Comparison of ENCODE assay signal across 10 mouse cellular contexts in genomic region chr3:34660542-34661290, GRCm38 (mm10). TPM values are rescaled to one million over a fixed set of nuclear protein-coding genes. Genes with fewer than 3 reads are reported as not detected.
DNase-seq lines count a peak whose midpoint lies in the region; ATAC-seq lines count a peak whose summit lies in the region.
"Had no signal": no experiment of that assay in that cellular context is flagged by ENCODE, and none has a peak within 500 bp of the region (broad histone marks: within the 10 kb centered on the region; RNA-seq: fewer than 3 reads in every experiment).

No protein-coding gene starts in this region.

- H3K9ac ChIP-seq in forebrain, embryonic 15.5 days (replicated peaks): peak overlapping the region; percentile 39
- peak overlapping the region; percentile 79 for H3K9ac ChIP-seq in midbrain, embryonic 12.5 days (replicated peaks)
- H3K9ac ChIP-seq: liver, postnatal 0 days had no signal

- 5% methylated on average over 14 of the region's 14 CpGs for WGBS in forebrain, embryonic 15.5 days
- WGBS in midbrain, embryonic 12.5 days: 4% methylated on average over 14 of the region's 14 CpGs

- H3K4me1 ChIP-seq in forebrain, embryonic 15.5 days: peaks cover 81% of the 10 kb centered on the region
- H3K4me1 ChIP-seq in midbrain, embryonic 12.5 days: peaks cover 93% of the 10 kb centered on the region

- peak overlapping the region; percentile 97 for H3K27ac ChIP-seq in forebrain, embryonic 15.5 days (replicated peaks)
- H3K27ac ChIP-seq in midbrain, embryonic 12.5 days (replicated peaks): peak overlapping the region; percentile 97

- no peaks in the 10 kb centered on the region for H3K27me3 ChIP-seq in forebrain, embryonic 15.5 days
- H3K27me3 ChIP-seq in midbrain, embryonic 12.5 days: peaks cover 21% of the 10 kb centered on the region

- peak overlapping the region; percentile 44; the same call in 1 of the 2 replicates for H3K4me3 ChIP-seq in forebrain, embryonic 15.5 days
- H3K4me3 ChIP-seq in midbrain, embryonic 12.5 days: peak overlapping the region; percentile 45

- peak overlapping the region; percentile 91 for H3K4me2 ChIP-seq in forebrain, embryonic 15.5 days (replicated peaks)
- peak overlapping the region; percentile 85 for H3K4me2 ChIP-seq in midbrain, embryonic 12.5 days (replicated peaks)

- H3K36me3 ChIP-seq in forebrain, embryonic 15.5 days: no peaks in the 10 kb centered on the region
- no peaks in the 10 kb centered on the region for H3K36me3 ChIP-seq in midbrain, embryonic 12.5 days

- no peaks in the 10 kb centered on the region for H3K9me3 ChIP-seq in forebrain, embryonic 15.5 days
- no peaks in the 10 kb centered on the region for H3K9me3 ChIP-seq in midbrain, embryonic 12.5 days

- DNase-seq in embryo, embryonic 9.5 days (ENCODE audit: extremely low spot score): peak; percentile 51
- peak; percentile 35 for DNase-seq in retina, embryonic 14.5 days (ENCODE audit: low spot score)
- DNase-seq in ovary, adult 18-20 months (ENCODE audit: low spot score): no peak
- no peak for DNase-seq in B cell, adult 2 months
- DNase-seq in thymus, postnatal 25 days: no peak
- DNase-seq: liver, postnatal 0 days; thymus, postnatal 4 days had no signal

- no peak for ATAC-seq in forebrain, embryonic 15.5 days (replicated peaks)
- ATAC-seq in midbrain, embryonic 12.5 days (ENCODE audit: low FRiP score, low read depth): no peak
- ATAC-seq: inflammation-experienced regulatory T-cells, adult 6 months; liver, postnatal 0 days had no signal

RNA-seq across cellular contexts. Expression of gene Sox2, which starts 10.5 kb away (rescaled TPM):
- polyA plus RNA-seq in forebrain, embryonic 15.5 days (2015; fragmentation: Nextera tagmentation; extraction: Ambion mirVana): 39.7 and 42.3 TPM in 2 replicates
- polyA plus RNA-seq in midbrain, embryonic 12.5 days (2016; fragmentation: Nextera tagmentation; extraction: Ambion mirVana): 49.5 and 61.1 TPM in 2 replicates
- polyA plus RNA-seq: inflammation-experienced regulatory T-cells, adult 6 months; liver, postnatal 0 days had no signal

Comparison
In these comparisons a context has a peak if more than half of its experiments do, and no peak if none do; other contexts are left out.
1. DNase-seq: peak in embryo, embryonic 9.5 days (single experiment) and retina, embryonic 14.5 days (single experiment); none in ovary, adult 18-20 months (single experiment), B cell, adult 2 months (0 of 2) and thymus, postnatal 25 days (single experiment).